Mouse (Mus musculus) embryonic facial prominence, embryonic 14.5 days (tissue): Measurements from ENCODE around the gene Tmod4. TPM values are rescaled to one million over a fixed set of nuclear protein-coding genes. Genes with fewer than 3 reads are reported as not detected.

ENCODE experiments used
- ATAC-seq: fragments of 200-750 bp; cut with Nextera tagmentation; 2 replicates; pipeline ENCODE4 v1.8.0; 2017; ENCODE audit warnings: low read depth, moderate number of reproducible peaks, moderate TSS enrichment
- DNase-seq: peaks from one replicate; pipeline ENCODE4 v3.0.0-alpha.2; 2015; ENCODE audit warnings: low spot score
- H3K27ac ChIP-seq: fragments of 300-500 bp; sonication (generic); replicated peaks from 2 replicates; pipeline ENCODE4 v1.5.1; 2014; ENCODE audit warnings: low read depth, mild to moderate bottlenecking, low read length, moderate library complexity
- H3K27me3 ChIP-seq: fragments of 300-500 bp; sonication (generic); replicated peaks from 2 replicates; pipeline ENCODE4 v1.6.1; 2014; ENCODE audit warnings: low read length; ENCODE audit not compliant: control insufficient read depth, insufficient read depth
- H3K36me3 ChIP-seq: fragments of 300-500 bp; sonication (generic); 2 replicates; pipeline ENCODE4 v1.6.1; 2014; ENCODE audit warnings: low read length, mixed read lengths; ENCODE audit not compliant: control insufficient read depth, insufficient read depth
- H3K4me1 ChIP-seq: fragments of 300-500 bp; sonication (generic); 2 replicates; pipeline ENCODE4 v1.6.1; 2014; ENCODE audit warnings: antibody characterized with exemption, low read length; ENCODE audit not compliant: control insufficient read depth, insufficient read depth
- H3K4me2 ChIP-seq: fragments of 300-500 bp; sonication (generic); 2 replicates; pipeline ENCODE4 v1.6.1; 2014; ENCODE audit warnings: low read depth, mild to moderate bottlenecking, low read length, moderate library complexity, mixed read lengths
- H3K4me3 ChIP-seq: fragments of 300-500 bp; sonication (generic); 2 replicates; pipeline ENCODE4 v1.5.1; 2014; ENCODE audit warnings: low read depth, mild to moderate bottlenecking, low read length
- H3K9ac ChIP-seq: fragments of 300-500 bp; sonication (generic); 2 replicates; pipeline ENCODE4 v1.6.1; 2014; ENCODE audit warnings: low read depth, mild to moderate bottlenecking, low read length, moderate library complexity, mixed read lengths
- H3K9me3 ChIP-seq: fragments of 300-500 bp; sonication (generic); 2 replicates; pipeline ENCODE4 v1.6.1; 2016; ENCODE audit warnings: low read length; ENCODE audit not compliant: control insufficient read depth
- WGBS: fragments of 180-500 bp; shearing (Covaris S2); extraction: QIAGEN DNeasy Blood & Tissue Kit; methylation state at CpG from one replicate; pipeline ENCODE4 v1.1.7; 2014; 5-methylcytosine and 5-hydroxymethylcytosine counted together
- polyA plus RNA-seq: library from polyadenylated mRNA; unstranded; fragments of >200 nt; fragmentation: Nextera tagmentation; extraction: Ambion mirVana; gene quantifications from 2 replicates; pipeline ENCODE4 v1.2.1, GENCODE M21; 2014

Tmod4 gene
- polyA plus RNA-seq, 1 experiment from 2014 or later, result 9.7 TPM

- ATAC-seq, result peak; percentile 1
- Histone ChIP-seq H3K27ac (peak overlapping the region; percentile 50; the same call in 1 of the 2 replicates), H3K4me1 (peaks cover 21% of the 10 kb centered on the region), H3K9me3 (no peaks in the 10 kb centered on the region), H3K4me3 (peak overlapping the region; percentile 63), H3K4me2 (peak overlapping the region; percentile 84), H3K27me3 (no peaks in the 10 kb centered on the region), H3K36me3 (peaks cover 17% of the 10 kb centered on the region), H3K9ac (peak overlapping the region; percentile 70)
- DNase-seq, result peak; percentile 76
- under 1% methylated on average over 27 of the region's 30 CpGs for WGBS
Measured at GRCm38 (mm10) chr3:95161041-95161551, 36.8 kb downstream of the Tmod4 start.

GRCm38 (mm10) chr3:95161618-95162344 is 37.5 kb downstream of the Tmod4 start:
- Histone ChIP-seq H3K27me3 (no peaks in the 10 kb centered on the region), H3K4me2 (peak overlapping the region; percentile 84), H3K36me3 (peaks cover 22% of the 10 kb centered on the region), H3K9ac (peak overlapping the region; percentile 70), H3K4me3 (peak overlapping the region; percentile 63), H3K9me3 (no peaks in the 10 kb centered on the region), H3K27ac (peak overlapping the region; percentile 50), H3K4me1 (peaks cover 21% of the 10 kb centered on the region)
- DNase-seq (peak; percentile 40), ATAC-seq (no peak)
- 6% methylated on average over 9 of the region's 9 CpGs for WGBS

- WGBS, result 41% methylated on average over 2 of the region's 2 CpGs
Measured at GRCm38 (mm10) chr3:95162345-95162628, 38.0 kb downstream of the Tmod4 start.

DNA sequence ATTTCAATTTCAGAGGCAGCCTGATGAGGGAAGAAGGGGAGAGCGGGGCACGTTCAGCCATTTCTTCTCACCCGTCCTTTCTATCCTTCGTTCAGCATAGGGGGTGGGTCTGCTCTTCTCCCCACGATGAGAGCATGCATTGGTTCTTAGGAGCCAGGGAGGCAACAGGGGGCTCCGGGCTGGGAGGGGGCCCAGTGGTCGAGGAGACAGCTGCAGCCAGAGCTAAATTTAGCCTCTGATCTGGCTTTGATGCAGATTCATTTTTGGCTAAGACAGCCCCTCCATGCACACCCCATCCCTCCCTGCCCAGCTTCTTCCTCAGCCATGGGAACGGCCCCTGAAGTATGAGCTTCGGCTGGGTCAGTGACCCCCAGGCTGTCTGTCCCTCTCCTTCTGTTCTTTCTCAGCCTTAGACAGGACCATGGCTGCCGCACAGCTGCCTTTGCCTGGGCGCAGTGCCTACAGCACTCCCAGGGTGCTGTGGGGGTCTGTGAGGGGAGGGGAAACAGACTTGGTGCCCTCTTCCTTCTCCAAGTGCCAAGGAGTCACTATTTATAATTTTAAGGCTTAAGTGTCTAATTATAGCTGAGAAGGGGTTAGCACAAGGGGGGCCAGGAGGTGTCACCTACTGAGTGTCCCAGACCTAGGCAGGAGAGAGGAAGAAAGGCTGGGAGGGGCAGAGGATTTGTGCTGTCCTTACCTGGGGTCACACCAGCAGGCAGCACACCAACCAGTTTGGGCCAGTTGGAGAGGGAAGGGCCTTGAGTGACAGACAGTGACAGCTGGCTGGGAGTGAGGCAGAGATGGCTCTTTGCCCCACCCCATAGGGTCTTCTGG is 39.4 kb downstream of the Tmod4 start:
- 51% methylated on average over 11 of the region's 11 CpGs for WGBS
- Histone ChIP-seq H3K36me3 (peaks cover 41% of the 10 kb centered on the region), H3K27ac (peak overlapping the region; percentile 13; the same call in 1 of the 2 replicates), H3K27me3 (no peaks in the 10 kb centered on the region), H3K9me3 (no peaks in the 10 kb centered on the region), H3K4me3 (no peak overlapping the region), H3K4me2 (peak overlapping the region; percentile 84), H3K9ac (peak overlapping the region; percentile 25; the same call in 1 of the 2 replicates), H3K4me1 (peaks cover 21% of the 10 kb centered on the region)
- no peak for ATAC-seq
- peak; percentile 58 for DNase-seq

More at GRCm38 (mm10) chr3:95162345-95162628, 38.0 kb downstream of the Tmod4 start:
- Histone ChIP-seq H3K4me1 (peaks cover 21% of the 10 kb centered on the region), H3K4me3 (peak overlapping the region; percentile 63), H3K9me3 (no peaks in the 10 kb centered on the region), H3K4me2 (peak overlapping the region; percentile 84), H3K9ac (peak overlapping the region; percentile 70), H3K27ac (0 out of 2 replicates have a peak overlapping the region, but pooled peaks have one; percentile 4), H3K36me3 (peaks cover 27% of the 10 kb centered on the region), H3K27me3 (no peaks in the 10 kb centered on the region)
- DNase-seq, result no peak
- ATAC-seq, result no peak

DNA sequence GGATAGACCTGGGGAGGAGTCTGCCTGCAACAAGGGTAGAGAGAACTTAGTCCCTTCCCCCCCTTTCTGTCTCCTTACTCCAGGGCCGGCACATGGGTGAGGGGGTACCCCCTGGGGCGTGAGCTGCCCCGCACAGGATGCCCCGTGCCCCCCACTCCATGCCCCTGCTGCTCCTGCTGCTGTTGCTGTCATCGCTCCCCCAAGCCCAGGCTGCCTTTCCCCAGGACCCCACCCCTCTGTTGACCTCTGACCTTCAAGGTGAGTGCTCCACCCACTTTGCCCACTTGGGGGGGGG is 39.9 kb downstream of the Tmod4 start:
- DNase-seq (no peak), ATAC-seq (no peak)
- H3K27me3 ChIP-seq, result no peaks in the 10 kb centered on the region
- peak overlapping the region; percentile 15; the same call in 1 of the 2 replicates for H3K4me2 ChIP-seq
- H3K4me1 ChIP-seq, result peaks cover 21% of the 10 kb centered on the region
- H3K9ac ChIP-seq, result no peak overlapping the region
- H3K27ac ChIP-seq, result no peak overlapping the region
- H3K36me3 ChIP-seq, result peaks cover 46% of the 10 kb centered on the region
- WGBS, result 70% methylated on average over 3 of the region's 5 CpGs
- no peak overlapping the region for H3K4me3 ChIP-seq
- no peaks in the 10 kb centered on the region for H3K9me3 ChIP-seq

DNA sequence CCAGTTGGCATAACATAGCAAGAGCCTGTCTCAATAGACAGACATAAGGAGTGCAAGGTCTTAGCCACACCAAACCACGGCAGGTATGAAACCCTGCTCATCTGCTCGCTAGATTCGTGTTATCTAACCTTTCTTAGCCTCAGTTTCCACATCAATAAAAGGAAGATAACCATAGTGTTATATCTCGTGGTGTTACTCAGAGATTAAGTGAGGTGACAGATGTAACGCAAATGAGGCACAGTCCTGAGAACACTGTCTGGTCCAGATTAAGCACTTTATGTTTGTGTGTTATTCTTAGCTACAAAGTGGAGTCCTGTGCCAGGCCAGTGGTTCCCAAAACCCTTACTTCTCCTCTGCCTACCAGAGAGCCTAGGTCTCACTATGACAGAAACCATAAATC is 40.6 kb downstream of the Tmod4 start:
- WGBS, result 80% methylated on average over 5 of the region's 5 CpGs
- H3K9me3 ChIP-seq, result no peaks in the 10 kb centered on the region
- H3K27me3 ChIP-seq, result no peaks in the 10 kb centered on the region; the same call in 1 of the 2 replicates
- H3K4me1 ChIP-seq, result peaks cover 21% of the 10 kb centered on the region
- DNase-seq (no peak), ATAC-seq (no peak)
- H3K9ac ChIP-seq, result no peak overlapping the region
- H3K4me3 ChIP-seq, result no peak overlapping the region
- H3K36me3 ChIP-seq, result peaks cover 53% of the 10 kb centered on the region
- H3K27ac ChIP-seq, result no peak overlapping the region
- no peak overlapping the region for H3K4me2 ChIP-seq

GRCm38 (mm10) chr3:95169996-95170395 is 45.7 kb downstream of the Tmod4 start:
- ATAC-seq (no peak), DNase-seq (no peak)
- Histone ChIP-seq H3K4me1 (peaks cover 13% of the 10 kb centered on the region), H3K27ac (no peak overlapping the region), H3K9ac (no peak overlapping the region), H3K36me3 (peaks cover 81% of the 10 kb centered on the region), H3K4me2 (no peak overlapping the region), H3K4me3 (no peak overlapping the region), H3K9me3 (no peaks in the 10 kb centered on the region), H3K27me3 (peaks cover 43% of the 10 kb centered on the region)
- WGBS, result 92% methylated on average over 9 of the region's 10 CpGs

GRCm38 (mm10) chr3:95171105-95171504 is 46.8 kb downstream of the Tmod4 start:
- 68% methylated on average over 6 of the region's 6 CpGs for WGBS
- no peak overlapping the region for H3K4me3 ChIP-seq
- H3K27me3 ChIP-seq, result peaks cover 43% of the 10 kb centered on the region
- H3K4me2 ChIP-seq, result no peak overlapping the region
- ATAC-seq (no peak), DNase-seq (no peak)
- H3K9me3 ChIP-seq, result no peaks in the 10 kb centered on the region
- H3K27ac ChIP-seq, result no peak overlapping the region
- H3K4me1 ChIP-seq, result peaks cover 13% of the 10 kb centered on the region
- H3K36me3 ChIP-seq, result peaks cover 73% of the 10 kb centered on the region
- no peak overlapping the region for H3K9ac ChIP-seq
